Mouse (Mus musculus) kidney, postnatal 0 days (tissue): Measurements from ENCODE around the gene Tas2r135. TPM values are rescaled to one million over a fixed set of nuclear protein-coding genes. Genes with fewer than 3 reads are reported as not detected.

Experiments used
- ATAC-seq: fragments of 200-750 bp; cut with Nextera tagmentation; replicated peaks from 2 replicates; pipeline ENCODE4 v1.8.0; 2017; ENCODE audit warnings: low read depth, moderate number of reproducible peaks, moderate TSS enrichment, moderate library complexity; ENCODE audit not compliant: low FRiP score
- DNase-seq: peaks from one replicate; pipeline ENCODE4 v3.0.0-alpha.2; 2016; ENCODE audit warnings: low spot score
- H3K27ac ChIP-seq: fragments of 300-500 bp; sonication (generic); 2 replicates; pipeline ENCODE4 v1.5.1; 2014; ENCODE audit warnings: mild to moderate bottlenecking
- H3K27me3 ChIP-seq: fragments of 300-500 bp; sonication (generic); 2 replicates; pipeline ENCODE4 v1.6.1; 2014; ENCODE audit warnings: low read length, mixed read lengths; ENCODE audit not compliant: insufficient read depth
- H3K36me3 ChIP-seq: fragments of 300-500 bp; sonication (generic); 2 replicates; pipeline ENCODE4 v1.6.1; 2014; ENCODE audit warnings: low read length, mixed read lengths; ENCODE audit not compliant: insufficient read depth
- H3K4me1 ChIP-seq: fragments of 300-500 bp; sonication (generic); replicated peaks from 2 replicates; pipeline ENCODE4 v1.6.1; 2014; ENCODE audit warnings: antibody characterized with exemption, low read length, mixed read lengths; ENCODE audit not compliant: insufficient read depth
- H3K4me2 ChIP-seq: fragments of 300-500 bp; sonication (generic); 2 replicates; pipeline ENCODE4 v1.6.1; 2014; ENCODE audit warnings: mild to moderate bottlenecking, low read length, moderate library complexity, mixed read lengths
- H3K4me3 ChIP-seq: fragments of 300-500 bp; sonication (generic); replicated peaks from 2 replicates; pipeline ENCODE4 v1.5.1; 2014; ENCODE audit warnings: low read depth, low read length
- H3K9ac ChIP-seq: fragments of 300-500 bp; sonication (generic); 2 replicates; pipeline ENCODE4 v1.6.1; 2014; ENCODE audit warnings: low read depth, low read length
- H3K9me3 ChIP-seq: fragments of 300-500 bp; sonication (generic); replicated peaks from 2 replicates; pipeline ENCODE4 v1.6.1; 2016; ENCODE audit warnings: low read length, inconsistent platforms, mixed read lengths
- CTCF ChIP-seq: IDR thresholded peaks from 2 replicates; pipeline ENCODE4 v1.5.1; 2016; ENCODE audit warnings: antibody characterized with exemption, low read depth, mild to moderate bottlenecking, moderate library complexity
- WGBS: fragments of 180-500 bp; shearing (Covaris S2); extraction: QIAGEN DNeasy Blood & Tissue Kit; methylation state at CpG from one replicate; pipeline ENCODE4 v1.1.7; 2014; 5-methylcytosine and 5-hydroxymethylcytosine counted together
- polyA plus RNA-seq: library from polyadenylated mRNA; unstranded; fragments of >200 nt; fragmentation: Nextera tagmentation; extraction: Ambion mirVana; gene quantifications from 2 replicates; pipeline ENCODE4 v1.2.1, GENCODE M21; 2015

Gene Tas2r135
- polyA plus RNA-seq, 1 experiment from 2014 or later, result not detected

- H3K27me3 ChIP-seq, result no peaks in the 10 kb centered on the region
- peak within 1 kb of the TSS; percentile 57 for H3K9ac ChIP-seq
- no peaks in the 10 kb centered on the region for H3K9me3 ChIP-seq
- no peak within 1 kb of the TSS for H3K27ac ChIP-seq
- 2% methylated on average over 33 of the region's 36 CpGs for WGBS
- ATAC-seq, result peak; percentile 85
- peak within 1 kb of the TSS; percentile 51 for H3K4me3 ChIP-seq
- H3K4me2 ChIP-seq, result peak within 1 kb of the TSS; percentile 94
- no peaks in the 10 kb centered on the region for H3K36me3 ChIP-seq
- peaks cover 13% of the 10 kb centered on the region; the same call in 1 of the 2 replicates for H3K4me1 ChIP-seq
- peak; percentile 68 for TF ChIP-seq CTCF
- peak; percentile 84 for DNase-seq
Measured at GRCm38 (mm10) chr6:42372816-42373547, 32.3 kb upstream of the Tas2r135 start, which contains the start of gene Epha1. TSS of gene Epha1 (minus strand) at chr6:42373268.

GRCm38 (mm10) chr6:42373669-42374430 is 31.4 kb upstream of the Tas2r135 start:
- no peaks in the 10 kb centered on the region for H3K27me3 ChIP-seq
- no peaks in the 10 kb centered on the region for H3K36me3 ChIP-seq
- H3K4me1 ChIP-seq, result peaks cover 13% of the 10 kb centered on the region; the same call in 1 of the 2 replicates
- no peaks in the 10 kb centered on the region for H3K9me3 ChIP-seq
- WGBS, result 41% methylated on average over 7 of the region's 7 CpGs
- H3K4me3 ChIP-seq, result peak overlapping the region; percentile 51
- DNase-seq (no peak), ATAC-seq (peak; percentile 3; the same call in 1 of the 2 replicates)
- no peak overlapping the region for H3K27ac ChIP-seq
- H3K9ac ChIP-seq, result 0 out of 2 replicates have a peak overlapping the region, but pooled peaks have one; percentile 25
- H3K4me2 ChIP-seq, result peak overlapping the region; percentile 94
- TF ChIP-seq CTCF, result no peak

DNA sequence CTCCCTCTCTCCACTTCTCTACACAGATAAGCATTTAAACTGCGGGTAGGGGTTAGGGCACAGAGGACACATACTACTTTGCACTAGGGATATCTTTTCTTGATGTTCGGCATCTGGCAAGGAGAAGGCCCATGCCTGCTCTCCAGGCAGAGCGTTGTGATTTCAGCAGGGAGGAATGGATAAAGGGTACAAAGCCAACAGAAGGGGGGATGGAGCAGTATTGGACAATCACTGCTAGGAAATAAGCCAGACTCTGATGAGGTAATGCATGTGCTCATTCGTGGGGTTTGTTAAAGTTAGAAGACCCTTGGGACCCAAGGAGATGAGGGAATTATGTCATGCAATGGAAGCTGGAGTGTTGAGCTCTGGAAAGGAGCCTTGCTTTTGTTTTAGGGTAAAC is 30.5 kb upstream of the Tas2r135 start:
- Histone ChIP-seq H3K4me3 (no peak overlapping the region), H3K4me2 (no peak overlapping the region), H3K9ac (no peak overlapping the region), H3K4me1 (peaks cover 13% of the 10 kb centered on the region; the same call in 1 of the 2 replicates), H3K27me3 (no peaks in the 10 kb centered on the region), H3K27ac (no peak overlapping the region), H3K36me3 (no peaks in the 10 kb centered on the region), H3K9me3 (no peaks in the 10 kb centered on the region)
- 74% methylated on average over 4 of the region's 4 CpGs for WGBS
- no peak for TF ChIP-seq CTCF
- DNase-seq (no peak), ATAC-seq (no peak)

DNA sequence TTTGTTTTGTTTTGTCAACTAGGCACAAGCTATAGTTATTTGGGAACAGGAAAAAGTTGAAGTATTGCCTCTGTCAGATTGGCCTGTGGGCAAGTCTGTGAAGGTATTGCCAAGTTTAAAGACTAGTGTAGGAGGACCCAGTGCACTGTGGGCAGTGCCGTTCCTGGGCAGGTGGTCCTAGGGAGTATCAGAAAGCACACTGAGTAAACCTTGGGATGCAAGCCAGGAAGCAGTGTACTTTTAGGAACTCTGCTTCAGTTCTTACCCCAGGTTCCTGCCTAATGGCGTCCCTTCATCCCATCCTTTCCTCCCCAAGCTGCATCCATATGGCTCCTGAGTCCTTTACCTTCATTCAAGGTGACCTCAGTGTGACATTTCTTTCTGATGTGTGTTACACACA is 30.1 kb upstream of the Tas2r135 start:
- no peak for TF ChIP-seq CTCF
- ATAC-seq (no peak), DNase-seq (no peak)
- no peaks in the 10 kb centered on the region for H3K9me3 ChIP-seq
- H3K9ac ChIP-seq, result no peak overlapping the region
- no peaks in the 10 kb centered on the region for H3K36me3 ChIP-seq
- no peak overlapping the region for H3K4me3 ChIP-seq
- H3K4me2 ChIP-seq, result no peak overlapping the region
- WGBS, result 71% methylated on average over 2 of the region's 2 CpGs
- H3K4me1 ChIP-seq, result peaks cover 13% of the 10 kb centered on the region; the same call in 1 of the 2 replicates
- H3K27me3 ChIP-seq, result no peaks in the 10 kb centered on the region
- H3K27ac ChIP-seq, result no peak overlapping the region

- H3K4me3 ChIP-seq, result no peak overlapping the region
- ATAC-seq (no peak), DNase-seq (peak; percentile 49)
- no peak for TF ChIP-seq CTCF
- H3K9me3 ChIP-seq, result no peaks in the 10 kb centered on the region
- H3K9ac ChIP-seq, result no peak overlapping the region
- 38% methylated on average over 4 of the region's 4 CpGs for WGBS
- H3K27ac ChIP-seq, result no peak overlapping the region
- H3K27me3 ChIP-seq, result no peaks in the 10 kb centered on the region
- no peaks in the 10 kb centered on the region for H3K36me3 ChIP-seq
- H3K4me2 ChIP-seq, result no peak overlapping the region
- H3K4me1 ChIP-seq, result peaks cover 13% of the 10 kb centered on the region; the same call in 1 of the 2 replicates
Measured at GRCm38 (mm10) chr6:42376016-42376415, 29.2 kb upstream of the Tas2r135 start.

DNA sequence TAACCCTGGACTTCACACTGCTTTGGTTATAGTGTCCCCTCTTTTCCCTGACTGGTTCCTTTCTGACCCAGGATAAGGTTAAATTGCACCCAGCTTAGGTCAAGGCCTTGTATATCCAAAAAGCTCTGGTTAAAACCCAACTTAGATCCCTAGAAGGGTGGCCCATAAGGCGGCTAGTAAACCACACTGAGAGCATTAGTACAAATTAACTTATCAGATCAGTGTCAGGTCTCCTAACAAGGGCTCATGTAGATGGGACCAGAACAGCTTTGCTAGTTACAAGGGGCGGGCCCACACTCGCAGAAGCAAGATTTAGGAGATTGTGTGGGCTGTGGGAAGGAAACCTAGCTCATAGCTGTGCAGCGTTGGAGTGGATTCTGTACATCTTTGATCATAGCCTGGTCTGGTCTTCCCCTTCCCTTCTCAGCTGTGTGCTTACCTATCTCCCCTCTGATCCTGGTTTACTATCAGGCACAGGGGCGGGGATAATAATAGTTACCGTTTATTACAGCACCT is 28.7 kb upstream of the Tas2r135 start:
- no peak overlapping the region for H3K9ac ChIP-seq
- no peak overlapping the region for H3K27ac ChIP-seq
- H3K4me3 ChIP-seq, result no peak overlapping the region
- 64% methylated on average over 6 of the region's 6 CpGs for WGBS
- H3K27me3 ChIP-seq, result no peaks in the 10 kb centered on the region
- no peaks in the 10 kb centered on the region for H3K36me3 ChIP-seq
- DNase-seq (no peak), ATAC-seq (no peak)
- TF ChIP-seq CTCF, result no peak
- H3K4me1 ChIP-seq, result peaks cover 15% of the 10 kb centered on the region; the same call in 1 of the 2 replicates
- H3K4me2 ChIP-seq, result no peak overlapping the region
- no peaks in the 10 kb centered on the region for H3K9me3 ChIP-seq
